In genomic region chr9:122020321-122020720, GRCm38 (mm10) we compare ENCODE assay signal across 19 mouse cellular contexts. TPM values are rescaled to one million over a fixed set of nuclear protein-coding genes. Genes with fewer than 3 reads are reported as not detected.
DNase-seq lines count a peak whose midpoint lies in the region; TF ChIP-seq lines count a peak whose summit lies in the region.
"Had no signal": no experiment of that assay in that cellular context is flagged by ENCODE, and none has a peak within 500 bp of the region (broad histone marks: within the 10 kb centered on the region; RNA-seq: fewer than 3 reads in every experiment).

No protein-coding gene starts in this region.

- H3K4me3 ChIP-seq in cerebellum, adult 2 months (replicated peaks; ENCODE audit: insufficient read depth, low read depth, low read length): no peak overlapping the region
- H3K4me3 ChIP-seq in gastrocnemius, adult 2 months: no peak overlapping the region
- no peak overlapping the region for H3K4me3 ChIP-seq in heart, adult 2 months
- H3K4me3 ChIP-seq: embryonic facial prominence, embryonic 10.5 days; embryonic facial prominence, embryonic 12.5 days; forebrain, embryonic 13.5 days; forebrain, embryonic 15.5 days had no signal

- H3K36me3 ChIP-seq in heart, adult 2 months (ENCODE audit: control insufficient read depth, insufficient read depth, low read length): peaks cover 4% of the 10 kb centered on the region
- H3K36me3 ChIP-seq: embryonic facial prominence, embryonic 10.5 days; embryonic facial prominence, embryonic 12.5 days; forebrain, embryonic 15.5 days had no signal

- peaks cover 40% of the 10 kb centered on the region for H3K4me1 ChIP-seq in cerebellum, adult 2 months (ENCODE audit: control insufficient read depth, insufficient read depth, low read length)
- peaks cover 36% of the 10 kb centered on the region for H3K4me1 ChIP-seq in heart, adult 2 months (ENCODE audit: control insufficient read depth, insufficient read depth, low read length)

- H3K27ac ChIP-seq in cerebellum, adult 2 months (ENCODE audit: insufficient read depth, low read length): no peak overlapping the region
- peak overlapping the region; percentile 86; the same call in 1 of the 2 replicates for H3K27ac ChIP-seq in gastrocnemius, adult 2 months
- H3K27ac ChIP-seq in heart, adult 2 months: peak overlapping the region; percentile 50
- H3K27ac ChIP-seq: embryonic facial prominence, embryonic 10.5 days; embryonic facial prominence, embryonic 12.5 days; forebrain, embryonic 13.5 days; forebrain, embryonic 15.5 days had no signal

- H3K79me2 ChIP-seq in heart, adult 2 months (replicated peaks; ENCODE audit: control insufficient read depth, insufficient read depth, low read length): no peaks in the 10 kb centered on the region

- no peaks in the 10 kb centered on the region for H3K27me3 ChIP-seq in cerebellum, adult 2 months (ENCODE audit: control insufficient read depth, insufficient read depth, low read length)
- no peaks in the 10 kb centered on the region for H3K27me3 ChIP-seq in heart, adult 2 months (ENCODE audit: control insufficient read depth, insufficient read depth, low read length)
- H3K27me3 ChIP-seq: embryonic facial prominence, embryonic 12.5 days; forebrain, embryonic 13.5 days; forebrain, embryonic 15.5 days had no signal

- TF ChIP-seq POLR2A in cerebellum, adult 2 months (IDR thresholded peaks at IDR 0.05; ENCODE audit: borderline replicate concordance, insufficient read depth, low read length): no peak
- TF ChIP-seq POLR2A in heart, adult 2 months (IDR thresholded peaks at IDR 0.05; ENCODE audit: insufficient read depth, low read depth, low read length): no peak

- TF ChIP-seq EP300 in heart, adult 2 months (IDR thresholded peaks at IDR 0.05; ENCODE audit: insufficient read depth, low read depth, low read length): no peak

- DNase-seq in cerebellum, adult 9-10 months: peak; percentile 37
- no peak for DNase-seq in cerebellum, adult 2 months
- no peak for DNase-seq in gastrocnemius, adult 2 months
- DNase-seq in gastrocnemius, postnatal 10 days: no peak
- no peak for DNase-seq in heart, adult 2 months
- DNase-seq in heart, postnatal 10 days: no peak
- DNase-seq in 416B (ENCODE audit: low read depth): peak; percentile 37
- DNase-seq in left cerebral cortex, postnatal 4 days: no peak
- DNase-seq: adrenal gland, adult 2 months; adrenal gland, postnatal 10 days; adrenal gland, postnatal 25 days; cerebellum, adult 11-12 months; cerebellum, postnatal 25 days; forebrain, postnatal 0 days had no signal

- WGBS in cerebellum, adult 2 months: 90% methylated on average over 4 of the region's 4 CpGs
- 59% methylated on average over 4 of the region's 4 CpGs for WGBS in heart, adult 2 months

- H3K9ac ChIP-seq in heart, adult 2 months (ENCODE audit: low read depth, low read length): no peak overlapping the region
- H3K9ac ChIP-seq: embryonic facial prominence, embryonic 12.5 days; forebrain, embryonic 13.5 days; forebrain, embryonic 15.5 days; forebrain, postnatal 0 days had no signal

- TF ChIP-seq CTCF in cerebellum, adult 2 months (IDR thresholded peaks at IDR 0.05; ENCODE audit: borderline replicate concordance, insufficient read depth, low read depth, low read length): no peak
- TF ChIP-seq CTCF in gastrocnemius, adult 2 months (IDR thresholded peaks at IDR 0.05): no peak
- TF ChIP-seq CTCF in heart, adult 2 months (IDR thresholded peaks at IDR 0.05): 0 out of 2 replicates have a peak, but pooled peaks have one; percentile 6

- intact Hi-C loops in gastrocnemius, adult 2 months (cut with DNase I): no loop called here
- intact Hi-C loops in heart, adult 2 months (cut with DNase I): no loop called here
- intact Hi-C loops in heart, postnatal 10 days (cut with DNase I): loop anchor here (2.0 kb wide), 1 partner anchor 64 kb away; no protein-coding TSS in a partner anchor
- intact Hi-C loops in left cerebral cortex, postnatal 4 days (cut with DNase I): loop anchor here (10.0 kb wide), 1 partner anchor 104 kb away; no protein-coding TSS in a partner anchor

RNA-seq across cellular contexts. Expression of gene Pomgnt2, which starts 23.4 kb away (rescaled TPM):
- polyA plus RNA-seq in cerebellum, adult 2 months (2012; rRNA removed): 41.0 and 43.5 TPM in 2 replicates
- total RNA-seq in gastrocnemius, adult 2 months (2021): 10 to 100 TPM; 14.9 to 16.7 TPM
- 1 to 10 TPM; 6.5 to 7.0 TPM for total RNA-seq in gastrocnemius, postnatal 10 days (2021)
- 10 to 100 TPM; 14.0 to 15.3 TPM for total RNA-seq in heart, adult 2 months (2021)
- 21.0 and 21.4 TPM in 2 replicates for polyA plus RNA-seq in heart, adult 2 months (2012; rRNA removed)
- 1 to 10 TPM; 7.1 to 7.6 TPM for total RNA-seq in heart, postnatal 10 days (2021)
- total RNA-seq in left cerebral cortex, postnatal 4 days (2021): 10 to 100 TPM; 31.5 to 35.8 TPM
- total RNA-seq: MEL had no signal

Comparison
In these comparisons a context has a peak if more than half of its experiments do, and no peak if none do; other contexts are left out.
1. DNase-seq: peak in cerebellum, adult 9-10 months (single experiment) and 416B (single experiment); none in cerebellum, adult 2 months (0 of 2), gastrocnemius, adult 2 months (single experiment), gastrocnemius, postnatal 10 days (single experiment), heart, adult 2 months (0 of 2), heart, postnatal 10 days (0 of 2) and left cerebral cortex, postnatal 4 days (single experiment).
2. intact Hi-C loops: an anchor here in heart, postnatal 10 days (2.0 kb wide) and left cerebral cortex, postnatal 4 days (10.0 kb wide); none called in gastrocnemius, adult 2 months and heart, adult 2 months.